Mouse (Mus musculus) lung, postnatal 0 days (tissue): ENCODE measurements around the gene Sart1.

Experiments used
- CTCF ChIP-seq: IDR thresholded peaks from 2 replicates; pipeline ENCODE4 v1.5.1; 2016; ENCODE audit warnings: antibody characterized with exemption, mild to moderate bottlenecking
- EP300 ChIP-seq: IDR thresholded peaks from 2 replicates; pipeline ENCODE4 v1.6.1; 2016; ENCODE audit warnings: antibody characterized with exemption, mild to moderate bottlenecking, control low read depth

DNA sequence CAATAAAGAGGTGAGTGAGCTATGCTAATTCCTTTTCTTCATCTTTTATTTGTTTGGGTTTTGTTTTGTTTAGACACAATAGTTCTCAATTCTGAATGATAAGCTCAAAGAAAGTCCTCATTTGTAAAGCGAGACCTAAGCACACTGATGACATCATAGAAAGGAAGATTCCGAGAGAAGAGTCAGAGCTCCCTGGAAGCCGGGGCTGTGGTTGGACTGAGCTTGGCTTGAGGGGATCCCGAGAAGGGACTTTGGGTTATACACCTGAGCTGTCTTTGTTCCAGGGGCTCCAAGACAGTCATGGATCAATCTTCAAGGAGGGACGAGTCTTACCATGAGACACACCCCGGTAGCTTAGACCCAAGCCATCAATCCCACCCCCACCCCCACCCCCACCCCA lies 53.1 kb downstream of the Sart1 start, which contains the start of gene Catsper1:
- TF ChIP-seq CTCF (no peak), EP300 (no peak)
